In genomic region chr3:107849000-107849692, GRCm38 (mm10) we compare ENCODE assay signal across 16 mouse cellular contexts. TPM values are rescaled to one million over a fixed set of nuclear protein-coding genes. Genes with fewer than 3 reads are reported as not detected.
DNase-seq lines count a peak whose midpoint lies in the region; ATAC-seq and TF ChIP-seq lines count a peak whose summit lies in the region.
"Had no signal": no experiment of that assay in that cellular context is flagged by ENCODE, and none has a peak within 500 bp of the region (broad histone marks: within the 10 kb centered on the region; RNA-seq: fewer than 3 reads in every experiment).

No protein-coding gene starts in this region.

- H3K27me3 ChIP-seq in lung, embryonic 14.5 days (ENCODE audit: insufficient read depth, low read length) = no peaks in the 10 kb centered on the region
- H3K27me3 ChIP-seq in forebrain, embryonic 13.5 days = 0 out of 2 replicates have a peak, but pooled peaks cover 4% of the 10 kb centered on the region
- H3K27me3 ChIP-seq in limb, embryonic 10.5 days (ENCODE audit: low read depth, poor library complexity, severe bottlenecking) = no peaks in the 10 kb centered on the region
- H3K27me3 ChIP-seq: limb, embryonic 13.5 days; lung, embryonic 15.5 days; midbrain, embryonic 12.5 days had no signal

- no peaks in the 10 kb centered on the region for H3K36me3 ChIP-seq in lung, embryonic 14.5 days (ENCODE audit: insufficient read depth)
- H3K36me3 ChIP-seq in forebrain, embryonic 13.5 days (ENCODE audit: poor library complexity, severe bottlenecking) = no peaks in the 10 kb centered on the region
- H3K36me3 ChIP-seq in limb, embryonic 10.5 days = no peaks in the 10 kb centered on the region
- H3K36me3 ChIP-seq: limb, embryonic 13.5 days; lung, embryonic 15.5 days; midbrain, embryonic 12.5 days had no signal

- peaks cover 31% of the 10 kb centered on the region for H3K4me1 ChIP-seq in lung, embryonic 14.5 days (ENCODE audit: insufficient read depth)
- peaks cover 38% of the 10 kb centered on the region for H3K4me1 ChIP-seq in forebrain, embryonic 13.5 days
- peaks cover 56% of the 10 kb centered on the region for H3K4me1 ChIP-seq in limb, embryonic 10.5 days

- no peak for ATAC-seq in CD4-positive, CD25-positive, alpha-beta regulatory T cell, adult 4 months
- ATAC-seq in lung, embryonic 14.5 days (ENCODE audit: insufficient read depth) = no peak
- peak; percentile 54; the same call in 1 of the 2 replicates for ATAC-seq in forebrain, embryonic 13.5 days

- no peaks in the 10 kb centered on the region for H3K9me3 ChIP-seq in lung, embryonic 14.5 days (ENCODE audit: low read depth, low read length)
- no peaks in the 10 kb centered on the region for H3K9me3 ChIP-seq in forebrain, embryonic 13.5 days (replicated peaks)
- H3K9me3 ChIP-seq in limb, embryonic 10.5 days (replicated peaks) = no peaks in the 10 kb centered on the region
- H3K9me3 ChIP-seq: limb, embryonic 13.5 days; lung, embryonic 15.5 days; midbrain, embryonic 12.5 days had no signal

- 68% methylated on average over 6 of the region's 6 CpGs for WGBS in lung, embryonic 14.5 days
- WGBS in forebrain, embryonic 13.5 days = 59% methylated on average over 6 of the region's 6 CpGs
- 68% methylated on average over 6 of the region's 6 CpGs for WGBS in limb, embryonic 10.5 days

- no peak for TF ChIP-seq CTCF in lung, embryonic 14.5 days (IDR thresholded peaks at IDR 0.05; ENCODE audit: low read depth)

- peak; percentile 54 for DNase-seq in CD4-positive, CD25-positive, alpha-beta regulatory T cell, adult 2 months (ENCODE audit: low read depth, low spot score)
- peak; percentile 42 for DNase-seq in lung, embryonic 14.5 days
- DNase-seq in lung, postnatal 4 days = no peak
- no peak for DNase-seq in limb, embryonic 10.5 days (ENCODE audit: low spot score)
- no peak for DNase-seq in adipocyte (ENCODE audit: low spot score)
- DNase-seq in embryo, embryonic 9.5 days (ENCODE audit: extremely low spot score) = no peak
- DNase-seq: gastrocnemius, postnatal 14 days; heart, postnatal 14 days; layer of hippocampus, adult 9-11 months had no signal

- H3K27ac ChIP-seq in lung, embryonic 14.5 days (ENCODE audit: low read depth) = no peak overlapping the region
- H3K27ac ChIP-seq in forebrain, embryonic 13.5 days = no peak overlapping the region
- peak overlapping the region; percentile 85 for H3K27ac ChIP-seq in limb, embryonic 10.5 days
- H3K27ac ChIP-seq: limb, embryonic 13.5 days had no signal

- H3K4me3 ChIP-seq in lung, embryonic 14.5 days (ENCODE audit: low read depth, low read length) = no peak overlapping the region
- no peak overlapping the region for H3K4me3 ChIP-seq in forebrain, embryonic 13.5 days
- no peak overlapping the region for H3K4me3 ChIP-seq in limb, embryonic 10.5 days
- H3K4me3 ChIP-seq: limb, embryonic 13.5 days; lung, embryonic 15.5 days; midbrain, embryonic 12.5 days had no signal

- H3K4me2 ChIP-seq in lung, embryonic 14.5 days = no peak overlapping the region
- no peak overlapping the region for H3K4me2 ChIP-seq in forebrain, embryonic 13.5 days
- H3K4me2 ChIP-seq: lung, embryonic 15.5 days; midbrain, embryonic 12.5 days had no signal

- H3K9ac ChIP-seq in lung, embryonic 14.5 days = no peak overlapping the region
- no peak overlapping the region for H3K9ac ChIP-seq in forebrain, embryonic 13.5 days
- H3K9ac ChIP-seq: lung, embryonic 15.5 days; midbrain, embryonic 12.5 days had no signal

RNA-seq across cellular contexts. Expression of gene Eps8l3, which starts 27.9 kb away (rescaled TPM):
- polyA plus RNA-seq in CD4-positive, CD25-positive, alpha-beta regulatory T cell, adult 4 months (2017; shearing (Covaris generic)) = not detected
- polyA plus RNA-seq in lung, embryonic 14.5 days (2014; fragmentation: Nextera tagmentation; extraction: Ambion mirVana) = not detected in 2 replicates
- not detected in 2 replicates for polyA plus RNA-seq in forebrain, embryonic 13.5 days (2015; fragmentation: Nextera tagmentation; extraction: Ambion mirVana)
- polyA plus RNA-seq in limb, embryonic 10.5 days (2016; fragmentation: Nextera tagmentation; extraction: Ambion mirVana) = not detected in 2 replicates
- polyA plus RNA-seq: cortical plate, adult 2 months; kidney, embryonic 14.5 days; lung, embryonic 15.5 days; midbrain, embryonic 12.5 days had no signal

RNA-seq across cellular contexts. Expression of gene Gstm5, which starts 46.5 kb away (rescaled TPM):
- 1 to 10 TPM in 1 of 2 experiments, not detected in 1; 1.4 TPM for polyA plus RNA-seq in CD4-positive, CD25-positive, alpha-beta regulatory T cell, adult 4 months (2017; shearing (Covaris generic))
- 142 and 148 TPM in 2 replicates for polyA plus RNA-seq in lung, embryonic 14.5 days (2014; fragmentation: Nextera tagmentation; extraction: Ambion mirVana)
- 222 and 225 TPM in 2 replicates for polyA plus RNA-seq in forebrain, embryonic 13.5 days (2015; fragmentation: Nextera tagmentation; extraction: Ambion mirVana)
- polyA plus RNA-seq in limb, embryonic 10.5 days (2016; fragmentation: Nextera tagmentation; extraction: Ambion mirVana) = 198 and 203 TPM in 2 replicates

Comparison
In these comparisons a context has a peak if more than half of its experiments do, and no peak if none do; other contexts are left out.
1. DNase-seq: peak in CD4-positive, CD25-positive, alpha-beta regulatory T cell, adult 2 months (single experiment) and lung, embryonic 14.5 days (single experiment); none in lung, postnatal 4 days (0 of 2), limb, embryonic 10.5 days (single experiment), adipocyte (single experiment) and embryo, embryonic 9.5 days (single experiment).
2. RNA of gene Gstm5, which starts 46.5 kb away (polyA plus RNA-seq): 222 to 225 TPM in forebrain, embryonic 13.5 days, 198 to 203 TPM in limb, embryonic 10.5 days and 142 to 148 TPM in lung, embryonic 14.5 days; 1.4 TPM in CD4-positive, CD25-positive, alpha-beta regulatory T cell, adult 4 months; every median in the first group is over 10 times any median in the second.